Mouse (Mus musculus) intestine, embryonic 16.5 days (tissue): ENCODE measurements around the gene Jund. TPM values are rescaled to one million over a fixed set of nuclear protein-coding genes. Genes with fewer than 3 reads are reported as not detected.

Experiments
- ATAC-seq: fragments of 200-750 bp; cut with Nextera tagmentation; 2 replicates; pipeline ENCODE4 v1.8.0; 2017; ENCODE audit warnings: moderate TSS enrichment, moderate library complexity
- H3K27ac ChIP-seq: fragments of 300-500 bp; sonication (generic); 2 replicates; pipeline ENCODE4 v1.5.1; 2014; ENCODE audit warnings: mild to moderate bottlenecking, low read length
- H3K27me3 ChIP-seq: fragments of 300-500 bp; sonication (generic); replicated peaks from 2 replicates; pipeline ENCODE4 v1.6.1; 2014; ENCODE audit warnings: low read length, control low read depth, mixed read lengths; ENCODE audit not compliant: control insufficient read depth, insufficient read depth
- H3K36me3 ChIP-seq: fragments of 300-500 bp; sonication (generic); 2 replicates; pipeline ENCODE4 v1.6.1; 2014; ENCODE audit warnings: low read length, control low read depth; ENCODE audit not compliant: control insufficient read depth, insufficient read depth
- H3K4me1 ChIP-seq: fragments of 300-500 bp; sonication (generic); 2 replicates; pipeline ENCODE4 v1.6.1; 2014; ENCODE audit warnings: low read length, control low read depth, mixed read lengths; ENCODE audit not compliant: control insufficient read depth, insufficient read depth
- H3K4me2 ChIP-seq: fragments of 300-500 bp; sonication (generic); 2 replicates; pipeline ENCODE4 v1.6.1; 2014; ENCODE audit warnings: low read depth, low read length, control low read depth
- H3K4me3 ChIP-seq: fragments of 300-500 bp; sonication (generic); 2 replicates; pipeline ENCODE4 v1.5.1; 2014; ENCODE audit warnings: mild to moderate bottlenecking, low read length
- H3K9ac ChIP-seq: fragments of 300-500 bp; sonication (generic); 2 replicates; pipeline ENCODE4 v1.6.1; 2014; ENCODE audit warnings: low read depth, low read length
- H3K9me3 ChIP-seq: fragments of 300-500 bp; sonication (generic); 2 replicates; pipeline ENCODE4 v1.6.1; 2016; ENCODE audit warnings: low read length, control low read depth; ENCODE audit not compliant: control insufficient read depth
- WGBS: fragments of 180-500 bp; shearing (Covaris S2); extraction: QIAGEN DNeasy Blood & Tissue Kit; methylation state at CpG from one replicate; pipeline ENCODE4 v1.1.7; 2014; 5-methylcytosine and 5-hydroxymethylcytosine counted together
- polyA plus RNA-seq: library from polyadenylated mRNA; unstranded; fragments of >200 nt; fragmentation: Nextera tagmentation; extraction: Ambion mirVana; gene quantifications from 2 replicates; pipeline ENCODE4 v1.2.1, GENCODE M21; 2015

Gene Jund
- polyA plus RNA-seq, 1 experiment from 2014 or later: 37.3 TPM

GRCm38 (mm10) chr8:70713991-70714390, 15.2 kb downstream of the Jund start:
- Histone ChIP-seq H3K36me3 (no peaks in the 10 kb centered on the region), H3K9me3 (no peaks in the 10 kb centered on the region), H3K4me1 (no peaks in the 10 kb centered on the region), H3K27ac (no peak overlapping the region), H3K4me2 (no peak overlapping the region), H3K9ac (no peak overlapping the region), H3K27me3 (no peaks in the 10 kb centered on the region), H3K4me3 (no peak overlapping the region)
- no peak for ATAC-seq
- WGBS: 82% methylated on average over 7 of the region's 7 CpGs

GRCm38 (mm10) chr8:70715086-70715485, 16.3 kb downstream of the Jund start:
- 58% methylated on average over 2 of the region's 2 CpGs for WGBS
- Histone ChIP-seq H3K27me3 (no peaks in the 10 kb centered on the region), H3K9ac (no peak overlapping the region), H3K27ac (no peak overlapping the region), H3K36me3 (no peaks in the 10 kb centered on the region), H3K4me1 (no peaks in the 10 kb centered on the region), H3K9me3 (no peaks in the 10 kb centered on the region), H3K4me2 (no peak overlapping the region), H3K4me3 (no peak overlapping the region)
- no peak for ATAC-seq

- H3K4me1 ChIP-seq: no peaks in the 10 kb centered on the region
- no peak for ATAC-seq
- H3K36me3 ChIP-seq: no peaks in the 10 kb centered on the region
- H3K9ac ChIP-seq: no peak overlapping the region
- H3K4me3 ChIP-seq: no peak overlapping the region
- no peaks in the 10 kb centered on the region for H3K9me3 ChIP-seq
- no peaks in the 10 kb centered on the region for H3K27me3 ChIP-seq
- no peak overlapping the region for H3K4me2 ChIP-seq
- 83% methylated on average over 40 of the region's 40 CpGs for WGBS
- H3K27ac ChIP-seq: no peak overlapping the region
These were observed 18.0 kb downstream of the Jund start for GRCm38 (mm10) chr8:70716521-70717400.

- ATAC-seq: peak; percentile 58
- H3K27ac ChIP-seq: no peak within 1 kb of the TSS
- H3K4me3 ChIP-seq: peak within 1 kb of the TSS; percentile 14; the same call in 1 of the 2 replicates
- 0 out of 2 replicates have a peak within 1 kb of the TSS, but pooled peaks have one; percentile 27 for H3K4me2 ChIP-seq
- no peak within 1 kb of the TSS for H3K9ac ChIP-seq
- H3K4me1 ChIP-seq: peaks cover 2% of the 10 kb centered on the region; the same call in 1 of the 2 replicates
- under 1% methylated on average over 19 of the region's 19 CpGs for WGBS
- no peaks in the 10 kb centered on the region for H3K36me3 ChIP-seq
- no peaks in the 10 kb centered on the region for H3K9me3 ChIP-seq
- no peaks in the 10 kb centered on the region for H3K27me3 ChIP-seq
These were observed 19.5 kb downstream of the Jund start, which contains the start of gene Gm3336 for GRCm38 (mm10) chr8:70718297-70718696. Gm3336 (plus strand) TSS chr8:70718543.

- WGBS: 46% methylated on average over 9 of the region's 9 CpGs
- Histone ChIP-seq H3K4me2 (no peak overlapping the region), H3K4me3 (no peak overlapping the region), H3K9me3 (no peaks in the 10 kb centered on the region), H3K27ac (peak overlapping the region; percentile 20; the same call in 1 of the 2 replicates), H3K36me3 (no peaks in the 10 kb centered on the region), H3K4me1 (peaks cover 12% of the 10 kb centered on the region), H3K9ac (no peak overlapping the region), H3K27me3 (no peaks in the 10 kb centered on the region)
- ATAC-seq: peak; percentile 20
These were observed 21.1 kb downstream of the Jund start for GRCm38 (mm10) chr8:70719796-70720270.

GRCm38 (mm10) chr8:70720739-70721138, 22.0 kb downstream of the Jund start:
- no peak overlapping the region for H3K4me3 ChIP-seq
- WGBS: 6% methylated on average over 3 of the region's 3 CpGs
- no peak overlapping the region for H3K27ac ChIP-seq
- H3K9me3 ChIP-seq: no peaks in the 10 kb centered on the region
- ATAC-seq: no peak
- no peaks in the 10 kb centered on the region for H3K27me3 ChIP-seq
- no peak overlapping the region for H3K4me2 ChIP-seq
- no peak overlapping the region for H3K9ac ChIP-seq
- no peaks in the 10 kb centered on the region for H3K36me3 ChIP-seq
- H3K4me1 ChIP-seq: peaks cover 12% of the 10 kb centered on the region

GRCm38 (mm10) chr8:70721601-70722000, 22.9 kb downstream of the Jund start:
- H3K4me3 ChIP-seq: no peak overlapping the region
- no peak overlapping the region for H3K27ac ChIP-seq
- H3K4me2 ChIP-seq: no peak overlapping the region
- no peak for ATAC-seq
- H3K9ac ChIP-seq: 0 out of 2 replicates have a peak overlapping the region, but pooled peaks have one; percentile 19
- H3K4me1 ChIP-seq: peaks cover 12% of the 10 kb centered on the region
- no peaks in the 10 kb centered on the region for H3K36me3 ChIP-seq
- WGBS: 89% methylated on average over 8 of the region's 8 CpGs
- H3K27me3 ChIP-seq: 0 out of 2 replicates have a peak, but pooled peaks cover 1% of the 10 kb centered on the region
- no peaks in the 10 kb centered on the region for H3K9me3 ChIP-seq

- Histone ChIP-seq H3K4me2 (no peak within 1 kb of the TSS), H3K9me3 (no peaks in the 10 kb centered on the region), H3K4me3 (no peak within 1 kb of the TSS), H3K36me3 (no peaks in the 10 kb centered on the region), H3K4me1 (peaks cover 12% of the 10 kb centered on the region), H3K27ac (no peak within 1 kb of the TSS), H3K9ac (peak within 1 kb of the TSS; percentile 33), H3K27me3 (0 out of 2 replicates have a peak, but pooled peaks cover 3% of the 10 kb centered on the region)
- WGBS: 39% methylated on average over 7 of the region's 7 CpGs
- peak; percentile 71 for ATAC-seq
These were observed 24.9 kb downstream of the Jund start, which contains the start of gene Pde4c for GRCm38 (mm10) chr8:70723486-70724210. Pde4c (plus strand) TSS chr8:70723720.

- 78% methylated on average over 12 of the region's 12 CpGs for WGBS
- no peaks in the 10 kb centered on the region for H3K36me3 ChIP-seq
- peaks cover 12% of the 10 kb centered on the region for H3K4me1 ChIP-seq
- H3K4me3 ChIP-seq: no peak overlapping the region
- H3K27me3 ChIP-seq: 0 out of 2 replicates have a peak, but pooled peaks cover 7% of the 10 kb centered on the region
- H3K9ac ChIP-seq: peak overlapping the region; percentile 33; the same call in 1 of the 2 replicates
- no peak overlapping the region for H3K4me2 ChIP-seq
- ATAC-seq: no peak
- H3K27ac ChIP-seq: no peak overlapping the region
- H3K9me3 ChIP-seq: no peaks in the 10 kb centered on the region
These were observed 25.5 kb downstream of the Jund start for GRCm38 (mm10) chr8:70724216-70724615.
